Mouse (Mus musculus): ENCODE results near the gene Wdr74.

- TF ChIP-seq CTCF (IDR thresholded peaks at IDR 0.05; ENCODE audit: low read depth, low read length) (no peak), POLR2A (IDR thresholded peaks at IDR 0.05; ENCODE audit: insufficient read depth, low read length) (no peak), EP300 (IDR thresholded peaks at IDR 0.05; ENCODE audit: insufficient read depth, low read depth, low read length) (no peak)
Measured at GRCm38 (mm10) chr19:8705026-8705708, 30.5 kb upstream of the Wdr74 start.
